Mouse (Mus musculus): Measurements from ENCODE around the gene Zmym4.

Zmym4 gene

GRCm38 (mm10) chr4:126942846-126943245 is 25.1 kb downstream of the Zmym4 start:
- no peak for DNase-seq (ENCODE audit: low spot score)

GRCm38 (mm10) chr4:126927701-126928100 is 40.2 kb downstream of the Zmym4 start:
- DNase-seq (ENCODE audit: low spot score) = no peak

GRCm38 (mm10) chr4:126889879-126890278 is 78.1 kb downstream of the Zmym4 start:
- no peak for DNase-seq (ENCODE audit: low spot score)

- no peak for DNase-seq (ENCODE audit: low spot score)
Measured at GRCm38 (mm10) chr4:126885953-126886352, 82.0 kb downstream of the Zmym4 start.

GRCm38 (mm10) chr4:126883602-126884001 is 84.3 kb downstream of the Zmym4 start:
- no peak for DNase-seq (ENCODE audit: low spot score)

- DNase-seq (ENCODE audit: low spot score) = no peak
Measured at GRCm38 (mm10) chr4:126879560-126880275, 88.2 kb downstream of the Zmym4 start.

GRCm38 (mm10) chr4:126872717-126873116 is 95.2 kb downstream of the Zmym4 start:
- no peak for DNase-seq (ENCODE audit: low spot score)

GRCm38 (mm10) chr4:126868699-126869098 is 99.2 kb downstream of the Zmym4 start:
- DNase-seq (ENCODE audit: low spot score) = no peak

GRCm38 (mm10) chr4:126861514-126862266 is 106.2 kb downstream of the Zmym4 start:
- no peak for DNase-seq (ENCODE audit: low spot score)

- no peak for DNase-seq (ENCODE audit: low spot score)
Measured at GRCm38 (mm10) chr4:126860268-126860986, 107.5 kb downstream of the Zmym4 start.

GRCm38 (mm10) chr4:126852971-126853370 is 115.0 kb downstream of the Zmym4 start:
- DNase-seq (ENCODE audit: low spot score) = no peak

- DNase-seq (ENCODE audit: low spot score) = peak; percentile 58
Measured at GRCm38 (mm10) chr4:126850778-126851080, 117.2 kb downstream of the Zmym4 start.

GRCm38 (mm10) chr4:126850019-126850777 is 117.7 kb downstream of the Zmym4 start:
- DNase-seq (ENCODE audit: low spot score) = no peak

- DNase-seq (ENCODE audit: low spot score) = no peak
Measured at GRCm38 (mm10) chr4:126846971-126847370, 121.0 kb downstream of the Zmym4 start.

- no peak for DNase-seq (ENCODE audit: low spot score)
Measured at GRCm38 (mm10) chr4:126845664-126846063, 122.3 kb downstream of the Zmym4 start.

- no peak for DNase-seq (ENCODE audit: low spot score)
Measured at GRCm38 (mm10) chr4:126842911-126843310, 125.0 kb downstream of the Zmym4 start.

- DNase-seq (ENCODE audit: low spot score) = no peak
Measured at GRCm38 (mm10) chr4:126840996-126841560, 126.9 kb downstream of the Zmym4 start.

- peak; percentile 94 for DNase-seq (ENCODE audit: low spot score)
Measured at GRCm38 (mm10) chr4:126839873-126840272, 128.1 kb downstream of the Zmym4 start.

- no peak for DNase-seq (ENCODE audit: low spot score)
Measured at GRCm38 (mm10) chr4:126838799-126839198, 129.1 kb downstream of the Zmym4 start.

- DNase-seq (ENCODE audit: low spot score) = no peak
Measured at GRCm38 (mm10) chr4:126831122-126831521, 136.8 kb downstream of the Zmym4 start.

- no peak for DNase-seq (ENCODE audit: low spot score)
Measured at GRCm38 (mm10) chr4:126823917-126824316, 144.0 kb downstream of the Zmym4 start.
